Mouse (Mus musculus): ENCODE measurements around the gene Sipa1l2.

GRCm38 (mm10) chr8:125618543-125619335 is 49.1 kb upstream of the Sipa1l2 start:
- TF ChIP-seq CTCF (IDR thresholded peaks at IDR 0.05; ENCODE audit: low read depth, low read length) (no peak), POLR2AphosphoS5 (IDR thresholded peaks at IDR 0.05; ENCODE audit: insufficient replicate concordance, low read depth, low read length) (no peak), TAL1 (conservative IDR thresholded peaks at IDR 0.05; ENCODE audit: low read depth, low read length) (no peak), GATA2 (IDR thresholded peaks at IDR 0.05; ENCODE audit: borderline replicate concordance, low read depth, low read length) (no peak)
